Mouse (Mus musculus): Measurements from ENCODE around the gene Dram1.

DNA sequence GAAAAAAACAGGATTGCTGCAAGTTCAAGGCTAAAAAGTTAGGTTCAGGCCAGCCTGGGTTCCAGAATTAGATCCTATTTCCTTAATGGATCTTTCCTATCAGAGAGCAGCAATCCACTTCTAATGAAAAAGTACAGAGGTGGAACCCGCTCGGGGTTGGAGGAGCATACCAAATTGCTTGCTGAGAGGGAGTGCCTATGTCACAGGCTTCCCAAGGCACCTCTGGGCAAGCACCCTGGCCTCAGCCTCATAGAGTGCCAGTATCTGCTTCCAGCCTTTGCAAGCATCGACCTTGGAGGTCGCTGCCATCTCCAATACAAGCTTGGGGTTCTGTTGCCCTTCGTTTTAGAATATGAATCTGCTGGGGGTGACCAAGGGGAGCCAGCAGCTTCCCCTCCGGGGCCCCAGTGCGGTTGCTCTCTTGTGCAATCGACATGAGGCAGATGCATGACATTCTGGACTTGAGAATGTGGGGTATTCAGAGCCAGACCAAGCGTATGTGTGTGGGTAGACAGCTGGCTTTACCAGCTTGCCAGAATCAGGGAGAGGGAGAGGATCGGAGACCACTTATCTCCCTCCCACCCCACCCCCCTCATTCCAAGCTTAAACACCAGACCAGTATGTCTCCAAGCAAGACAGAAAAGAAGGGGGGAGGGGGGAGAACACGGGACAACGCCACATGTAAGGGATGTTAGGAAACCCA is 58.0 kb downstream of the Dram1 start:
- TF ChIP-seq CTCF (IDR thresholded peaks at IDR 0.05; ENCODE audit: extremely low read depth, insufficient read depth, insufficient read length, insufficient replicate concordance), result no peak
- TF ChIP-seq POLR2A (IDR thresholded peaks at IDR 0.05; ENCODE audit: low read depth, low read length), result no peak
